Mouse (Mus musculus) 416B (cell line): ENCODE results near the gene Hcst.

ENCODE experiments used
- DNase-seq: peaks from one replicate; pipeline ENCODE4 v3.0.0; 2011; ENCODE audit warnings: low read depth

Hcst gene

GRCm38 (mm10) chr7:30431793-30432192 is 12.1 kb upstream of the Hcst start:
- DNase-seq = peak; percentile 80

DNA sequence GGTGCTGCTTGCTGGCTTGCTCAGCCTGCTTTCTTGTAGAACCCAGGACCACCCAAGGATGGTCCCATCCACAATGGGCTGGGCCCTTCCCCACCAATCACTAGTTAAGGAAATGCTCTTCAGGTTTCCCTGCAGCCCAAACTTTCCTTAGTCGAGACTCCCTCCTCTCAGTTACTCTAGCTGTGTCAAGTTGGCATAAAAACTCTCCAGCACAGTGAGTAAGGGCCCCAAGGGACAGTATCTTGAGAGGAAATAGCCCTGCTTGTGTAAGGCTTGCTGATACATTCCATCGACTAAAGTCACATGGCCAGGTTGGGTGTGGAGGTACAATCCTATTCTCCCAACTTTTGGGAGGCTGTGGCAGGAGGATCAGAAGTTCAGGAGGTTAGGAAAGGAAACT is 10.5 kb upstream of the Hcst start:
- no peak for DNase-seq

GRCm38 (mm10) chr7:30429327-30429726 is 9.7 kb upstream of the Hcst start:
- DNase-seq = peak; percentile 10

DNA sequence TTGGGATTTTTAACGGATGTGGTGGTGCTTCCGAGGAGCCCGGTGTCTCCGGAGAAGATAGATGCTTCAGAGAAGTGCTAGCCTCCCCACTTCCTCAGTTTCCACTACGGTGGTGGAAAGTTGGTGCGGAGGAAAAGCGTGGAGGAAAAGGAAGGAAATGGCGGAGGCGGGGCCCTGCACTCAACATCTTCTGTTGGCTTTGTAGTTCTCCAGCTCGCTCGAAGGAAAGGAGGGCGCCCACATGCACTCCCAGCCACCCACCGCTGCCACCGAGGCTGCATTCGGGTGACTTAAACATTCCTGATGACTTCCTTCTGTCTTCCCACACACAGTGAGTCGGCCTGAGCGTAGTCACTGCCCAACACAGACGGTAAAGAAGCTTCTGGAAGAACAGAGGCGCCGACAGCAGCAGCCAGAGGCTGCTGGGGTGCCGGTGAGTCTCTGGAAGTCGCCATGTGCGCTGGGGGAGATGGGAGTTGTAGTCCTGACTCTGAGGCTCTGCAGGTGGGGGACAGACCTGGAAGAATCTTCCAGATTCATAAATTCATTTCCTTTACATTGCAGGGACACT is 3.5 kb upstream of the Hcst start:
- peak; percentile 43 for DNase-seq

GRCm38 (mm10) chr7:30422560-30422959 is 2.9 kb upstream of the Hcst start:
- peak; percentile 31 for DNase-seq

DNA sequence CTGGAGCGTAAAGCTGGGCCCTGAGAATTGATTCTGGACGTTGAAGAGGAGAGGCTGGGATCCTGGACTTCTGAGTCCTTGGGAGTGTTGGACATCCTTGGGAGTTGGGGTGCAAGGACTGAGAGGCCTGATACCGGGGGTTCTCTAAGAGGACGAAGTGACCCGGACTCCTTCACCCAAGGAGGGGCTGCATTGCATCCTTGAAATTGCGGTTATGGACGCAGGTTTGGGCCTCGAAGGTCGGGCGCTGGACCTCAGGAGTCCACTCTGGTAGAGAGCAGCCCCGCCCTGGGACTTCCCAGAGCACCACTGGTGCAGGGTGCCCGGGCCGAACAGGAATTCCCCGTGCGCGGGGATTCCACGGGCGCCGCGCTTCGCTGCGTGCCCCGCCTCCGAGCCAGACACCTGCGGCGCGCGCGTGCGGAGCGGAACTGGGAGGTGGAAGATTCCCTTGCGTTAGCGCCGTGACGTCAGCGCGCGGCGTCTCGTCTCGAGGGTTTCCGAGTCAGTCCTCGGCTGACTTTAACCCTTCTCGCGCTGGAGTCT is 2.3 kb upstream of the Hcst start:
- DNase-seq = peak; percentile 88

GRCm38 (mm10) chr7:30421175-30421889 is 1.7 kb upstream of the Hcst start, which contains the start of gene Nfkbid:
Gene Nfkbid (plus strand): TSS chr7:30421732.
- peak; percentile 93 for DNase-seq

DNA sequence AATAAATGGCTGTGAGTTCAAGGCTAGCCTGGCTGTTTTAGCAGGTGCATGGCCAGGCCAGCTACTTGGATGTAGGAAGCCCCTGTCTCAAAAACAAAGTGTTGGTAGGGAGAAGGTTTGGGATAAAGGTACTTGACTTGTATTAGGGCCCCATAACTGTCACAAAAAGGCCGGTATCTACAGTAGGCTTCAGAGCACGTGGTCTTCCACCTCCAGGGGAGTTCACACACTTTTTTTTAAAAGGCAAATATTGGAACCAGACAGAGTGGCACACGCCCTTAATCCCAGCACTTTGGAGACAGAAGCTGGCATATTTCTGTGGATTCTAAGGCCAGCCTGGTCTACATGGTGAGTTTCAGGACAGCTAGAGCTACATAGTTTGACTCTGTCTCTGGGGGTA is 1.0 kb upstream of the Hcst start:
- DNase-seq = no peak

DNA sequence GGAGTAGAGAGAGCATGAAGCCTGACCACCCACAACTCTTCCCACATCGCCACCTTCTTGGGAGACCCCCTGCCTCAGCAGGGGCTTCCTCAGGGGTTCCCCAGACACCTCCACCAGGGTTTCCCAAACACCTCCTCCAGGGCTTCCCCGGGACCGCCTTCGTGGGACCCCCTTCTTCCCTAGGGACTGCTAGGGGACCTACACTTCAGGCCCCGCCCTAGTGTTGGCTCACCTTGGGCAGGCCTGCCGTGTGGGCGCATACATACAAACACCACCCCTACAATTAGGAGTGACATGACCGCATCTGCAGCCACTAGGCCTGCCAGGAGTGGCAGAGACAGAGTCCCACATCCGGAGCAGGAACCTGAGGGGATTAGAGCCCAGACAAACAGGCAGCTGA is 1.8 kb downstream of the Hcst start:
- peak; percentile 81 for DNase-seq

- DNase-seq = no peak
These were observed 6.1 kb downstream of the Hcst start, which contains the start of gene Tyrobp for GRCm38 (mm10) chr7:30413596-30413995. Gene Tyrobp (plus strand): TSS chr7:30413760.

GRCm38 (mm10) chr7:30412735-30413147 is 6.9 kb downstream of the Hcst start:
- peak; percentile 71 for DNase-seq

GRCm38 (mm10) chr7:30411023-30411422 is 8.6 kb downstream of the Hcst start:
- peak; percentile 61 for DNase-seq

GRCm38 (mm10) chr7:30409789-30410188 is 9.9 kb downstream of the Hcst start:
- no peak for DNase-seq

DNA sequence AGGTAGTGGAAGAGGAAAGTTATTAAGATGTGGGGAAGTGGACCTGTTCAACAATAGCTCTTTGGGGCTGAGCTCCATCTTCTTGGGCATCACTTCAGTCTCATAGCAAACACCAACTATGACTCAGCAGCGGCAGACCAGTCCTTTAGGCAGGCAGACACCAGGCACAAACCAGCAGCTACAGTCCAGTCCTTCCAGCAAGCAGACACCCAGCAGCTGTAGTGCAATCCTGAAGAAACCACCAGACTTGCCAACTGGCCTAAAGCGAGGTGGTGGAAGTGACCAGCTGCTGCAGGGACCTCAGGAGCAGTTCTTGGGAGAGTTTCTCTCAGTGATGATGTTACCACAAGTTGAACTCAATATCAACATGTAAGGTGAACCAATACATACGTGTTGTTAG is 11.0 kb downstream of the Hcst start:
- peak; percentile 14 for DNase-seq

- no peak for DNase-seq
These were observed 17.3 kb downstream of the Hcst start for GRCm38 (mm10) chr7:30402343-30402742.

DNA sequence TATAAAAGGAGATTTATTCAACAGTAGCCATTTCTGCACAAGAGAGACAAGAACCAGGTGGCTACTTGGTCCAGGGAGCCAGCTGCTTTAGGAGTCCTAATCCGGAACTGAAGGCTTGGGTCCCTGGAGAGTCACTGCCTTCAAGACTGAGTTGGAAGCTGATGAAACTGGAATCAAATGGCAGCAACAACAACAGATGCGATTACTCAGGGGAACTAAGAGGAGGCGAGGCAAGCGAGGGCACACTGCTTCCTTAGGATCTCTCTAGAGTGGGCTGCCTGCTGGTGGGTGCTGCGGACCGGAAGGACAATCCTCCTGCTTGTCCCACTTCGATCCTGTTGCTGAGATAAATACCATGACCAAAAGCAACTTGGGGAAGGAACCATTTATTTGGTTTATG is 20.0 kb downstream of the Hcst start:
- no peak for DNase-seq

DNA sequence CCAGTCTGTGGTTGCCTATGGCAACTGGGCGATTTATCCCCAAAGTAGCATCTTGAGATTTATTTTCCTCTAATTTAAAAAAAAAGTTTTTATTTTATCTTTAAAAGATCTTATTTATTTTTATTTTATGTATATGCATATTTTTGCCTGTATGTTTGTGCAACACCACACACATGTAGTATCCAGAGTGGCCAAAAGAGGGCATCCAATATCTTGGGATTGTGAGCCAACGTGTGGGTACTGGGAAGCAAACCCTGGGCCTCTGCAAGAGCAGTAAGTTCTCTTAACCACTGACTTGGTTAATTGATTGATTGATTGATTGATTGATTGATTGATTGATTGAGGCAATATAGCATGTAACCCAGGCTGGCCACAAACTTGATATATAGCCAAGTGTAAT is 24.8 kb downstream of the Hcst start:
- DNase-seq = peak; percentile 89

DNA sequence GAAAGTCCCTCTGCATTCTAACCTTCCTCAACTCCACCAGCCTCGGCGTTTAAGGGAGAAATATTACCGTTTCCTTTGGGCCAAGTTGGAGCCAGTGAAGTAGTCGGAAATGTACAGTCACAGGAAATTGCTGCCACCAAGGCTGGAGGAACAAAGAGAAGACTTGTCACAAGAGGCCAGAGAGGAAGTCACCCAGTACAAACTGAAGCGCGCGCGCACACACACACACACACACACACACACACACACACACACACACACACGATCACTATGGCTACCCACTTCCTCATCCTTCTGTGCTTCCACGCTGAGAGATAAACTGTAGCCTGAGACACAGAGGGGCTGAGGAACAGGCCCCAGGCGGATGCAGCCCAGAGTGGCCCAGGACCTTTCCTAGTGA is 25.3 kb downstream of the Hcst start:
- peak; percentile 96 for DNase-seq

DNA sequence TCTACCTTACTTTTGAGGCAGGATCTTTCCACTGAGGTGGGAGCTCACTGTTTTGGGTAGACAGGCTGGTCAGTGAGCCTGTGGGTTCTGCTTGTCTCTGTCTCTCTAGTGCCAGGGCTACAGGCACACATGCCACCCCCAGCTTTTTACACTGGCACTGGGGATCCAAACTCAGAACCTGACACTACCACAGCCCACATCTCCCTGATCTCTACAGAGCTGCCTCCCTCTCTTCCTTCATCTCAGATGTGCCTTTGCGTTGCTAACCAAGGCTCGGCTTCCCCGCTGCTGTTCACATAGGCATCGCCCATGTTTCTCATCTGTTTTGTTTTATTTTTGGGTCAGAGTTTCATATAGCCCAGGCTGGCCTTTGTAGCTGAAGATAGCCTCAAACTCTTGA is 26.0 kb downstream of the Hcst start:
- DNase-seq = no peak

- peak; percentile 24 for DNase-seq
These were observed 26.7 kb downstream of the Hcst start for GRCm38 (mm10) chr7:30392746-30393520.

- no peak for DNase-seq
These were observed 35.5 kb downstream of the Hcst start for GRCm38 (mm10) chr7:30384106-30384505.

DNA sequence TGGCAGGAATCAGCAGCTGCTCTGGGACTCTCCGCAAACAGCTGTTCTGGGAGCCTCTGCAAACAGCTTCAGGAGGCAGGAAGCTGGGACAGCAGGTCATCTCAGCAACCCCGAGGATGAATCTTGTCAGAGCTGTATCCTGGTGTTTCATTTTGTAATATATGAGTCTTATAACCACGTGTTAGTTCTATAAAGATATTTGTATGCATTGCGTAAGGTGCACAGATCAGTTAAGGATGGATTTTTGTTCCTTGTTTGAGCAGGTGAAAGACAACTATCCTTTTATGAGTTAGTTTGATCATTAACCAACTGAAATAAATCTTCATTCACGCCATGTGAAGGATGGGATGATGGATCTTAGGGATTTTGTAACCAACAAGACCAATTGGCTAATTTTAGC is 39.6 kb downstream of the Hcst start:
- DNase-seq = no peak

GRCm38 (mm10) chr7:30373501-30373962 is 46.1 kb downstream of the Hcst start:
- DNase-seq = peak; percentile 96
